Mouse (Mus musculus) kidney, embryonic 14.5 days (tissue): Measurements from ENCODE around the gene Ccl27a. TPM values are rescaled to one million over a fixed set of nuclear protein-coding genes. Genes with fewer than 3 reads are reported as not detected.
"Not testable (repeated sequence)": the region's sequence is repeated elsewhere in the genome, so short reads cannot be mapped to it uniquely, and the experiment has no call there.

Source experiments
- ATAC-seq: fragments of 200-750 bp; cut with Nextera tagmentation; 2 replicates; pipeline ENCODE4 v1.8.0; 2017; ENCODE audit warnings: moderate number of reproducible peaks, mild to moderate bottlenecking, moderate TSS enrichment, moderate library complexity; ENCODE audit not compliant: low FRiP score, low TSS enrichment
- H3K27ac ChIP-seq: fragments of 300-500 bp; sonication (generic); 2 replicates; pipeline ENCODE4 v1.5.1; 2014; ENCODE audit warnings: low read depth, mild to moderate bottlenecking, low read length, moderate library complexity, mixed read lengths
- H3K27me3 ChIP-seq: fragments of 300-500 bp; sonication (generic); 2 replicates; pipeline ENCODE4 v1.6.1; 2014; ENCODE audit warnings: mild to moderate bottlenecking, low read length; ENCODE audit not compliant: control insufficient read depth, insufficient read depth
- H3K36me3 ChIP-seq: fragments of 300-500 bp; sonication (generic); 2 replicates; pipeline ENCODE4 v1.6.1; 2014; ENCODE audit warnings: low read length, mixed read lengths; ENCODE audit not compliant: control insufficient read depth, insufficient read depth
- H3K4me1 ChIP-seq: fragments of 300-500 bp; sonication (generic); 2 replicates; pipeline ENCODE4 v1.6.1; 2014; ENCODE audit warnings: low read length, mixed read lengths; ENCODE audit not compliant: control insufficient read depth, insufficient read depth
- H3K4me2 ChIP-seq: fragments of 300-500 bp; sonication (generic); replicated peaks from 2 replicates; pipeline ENCODE4 v1.6.1; 2014; ENCODE audit warnings: low read depth, mild to moderate bottlenecking, low read length
- H3K4me3 ChIP-seq: fragments of 300-500 bp; sonication (generic); 2 replicates; pipeline ENCODE4 v1.5.1; 2014; ENCODE audit warnings: mild to moderate bottlenecking, low read length
- H3K9ac ChIP-seq: fragments of 300-500 bp; sonication (generic); 2 replicates; pipeline ENCODE4 v1.6.1; 2014; ENCODE audit warnings: low read depth, mild to moderate bottlenecking, low read length, moderate library complexity
- H3K9me3 ChIP-seq: fragments of 300-500 bp; sonication (generic); 2 replicates; pipeline ENCODE4 v1.6.1; 2016; ENCODE audit warnings: low read length; ENCODE audit not compliant: control insufficient read depth
- whole genome bisulfite sequencing: fragments of 180-500 bp; shearing (Covaris S2); extraction: QIAGEN DNeasy Blood & Tissue Kit; methylation state at CpG from one replicate; pipeline ENCODE4 v1.1.7; 2014; 5-methylcytosine and 5-hydroxymethylcytosine counted together
- polyA plus RNA-seq: library from polyadenylated mRNA; unstranded; fragments of >200 nt; fragmentation: Nextera tagmentation; extraction: Ambion mirVana; gene quantifications from 2 replicates; pipeline ENCODE4 v1.2.1, GENCODE M21; 2014

Gene Ccl27a
- polyA plus RNA-seq, 1 experiment from 2014 or later, result 36.5 TPM

DNA sequence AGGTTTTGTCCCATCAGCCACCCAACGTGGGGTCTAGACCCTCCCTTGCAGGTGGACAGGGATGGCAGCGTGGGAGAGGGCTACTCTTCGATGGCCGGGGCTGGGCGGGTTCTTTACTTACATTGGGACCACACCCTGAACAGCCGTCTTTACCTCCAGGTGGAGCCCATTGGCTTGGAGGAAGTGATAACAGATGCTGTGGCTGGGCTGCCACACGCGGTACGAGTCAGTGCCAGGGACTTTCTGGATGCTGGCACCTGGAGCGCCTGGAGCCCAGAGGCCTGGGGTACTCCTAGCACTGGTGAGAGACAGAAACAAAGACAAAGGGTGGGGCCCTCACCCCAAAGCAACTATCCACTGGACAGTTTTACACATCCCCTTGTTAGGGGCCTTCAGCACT, 6.7 kb downstream of the Ccl27a start:
- H3K36me3 ChIP-seq, H3K27ac ChIP-seq, H3K4me1 ChIP-seq, H3K4me3 ChIP-seq, H3K9me3 ChIP-seq, H3K9ac ChIP-seq, ATAC-seq, H3K27me3 ChIP-seq, H3K4me2 ChIP-seq: not testable (repeated sequence)
- 83% methylated on average over 10 of the region's 10 CpGs for WGBS

GRCm38 (mm10) chr4:41763176-41763575, 10.9 kb downstream of the Ccl27a start:
- peaks cover 28% of the 10 kb centered on the region for H3K4me1 ChIP-seq
- H3K9ac ChIP-seq, H3K9me3 ChIP-seq, H3K4me3 ChIP-seq, ATAC-seq, H3K27me3 ChIP-seq, H3K4me2 ChIP-seq, H3K27ac ChIP-seq, H3K36me3 ChIP-seq: not testable (repeated sequence)
- 85% methylated on average over 3 of the region's 6 CpGs for WGBS

GRCm38 (mm10) chr4:41762688-41763114, 11.3 kb downstream of the Ccl27a start:
- H3K4me1 ChIP-seq, result peaks cover 28% of the 10 kb centered on the region
- not testable (repeated sequence) for ATAC-seq, H3K36me3 ChIP-seq, H3K27me3 ChIP-seq, H3K9me3 ChIP-seq
- peak overlapping the region; percentile 87 for H3K27ac ChIP-seq
- WGBS, result 31% methylated on average over 8 of the region's 8 CpGs
- H3K4me3 ChIP-seq, result peak overlapping the region; percentile 41
- H3K9ac ChIP-seq, result peak overlapping the region; percentile 58; the same call in 1 of the 2 replicates
- H3K4me2 ChIP-seq, result peak overlapping the region; percentile 58

DNA sequence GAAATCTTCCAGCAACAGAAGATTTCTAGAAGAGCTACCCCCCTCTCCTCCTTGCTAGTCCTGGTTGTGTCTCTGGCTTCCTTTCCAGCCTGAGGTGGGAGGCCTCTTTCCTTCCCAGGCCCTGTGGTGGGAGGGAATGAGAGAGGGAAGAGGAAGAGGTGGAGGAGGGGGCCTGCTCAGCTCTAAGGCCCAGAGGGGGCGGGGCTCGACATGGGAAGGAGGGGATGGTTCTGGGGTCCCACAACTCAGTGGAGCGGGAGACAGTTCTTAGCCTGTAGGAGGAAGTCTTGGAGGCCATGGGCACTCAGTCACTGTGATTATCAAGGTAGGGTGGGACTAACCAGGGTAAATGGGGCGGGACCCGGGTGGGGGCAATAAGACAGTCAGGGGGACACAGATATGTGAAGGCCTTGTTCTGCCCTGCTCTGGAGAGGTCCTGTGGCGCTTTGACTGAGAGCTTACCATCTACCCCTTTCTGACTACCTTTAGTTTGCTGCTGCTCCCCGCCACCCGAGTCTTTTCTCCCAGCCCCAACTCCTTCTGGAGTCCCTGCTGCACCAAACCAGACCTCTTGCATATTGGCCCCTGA, 11.9 kb downstream of the Ccl27a start:
- peak overlapping the region; percentile 58; the same call in 1 of the 2 replicates for H3K9ac ChIP-seq
- WGBS, result 16% methylated on average over 8 of the region's 8 CpGs

DNA sequence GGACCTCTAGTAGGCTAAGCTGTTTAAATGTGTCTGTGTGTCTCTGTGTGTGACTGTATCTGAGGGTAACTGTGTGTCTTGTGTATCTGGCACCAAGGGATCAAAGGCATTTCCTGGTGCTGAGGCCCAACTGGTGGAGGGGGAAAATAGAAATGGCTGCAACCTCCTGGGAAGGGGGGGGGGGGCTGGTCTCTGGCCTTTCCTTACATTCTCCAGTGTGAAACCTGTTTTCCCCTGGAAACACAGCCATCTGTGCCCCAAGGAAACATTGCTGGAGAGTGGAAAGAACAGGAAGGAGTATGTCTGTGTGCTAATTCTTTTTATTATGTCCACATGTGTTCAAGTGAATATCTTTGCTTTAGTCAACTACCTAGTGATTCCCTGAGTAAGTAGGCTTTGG, 12.4 kb downstream of the Ccl27a start:
- no peaks in the 10 kb centered on the region for H3K9me3 ChIP-seq
- peak overlapping the region; percentile 58 for H3K4me2 ChIP-seq
- H3K27me3 ChIP-seq, result no peaks in the 10 kb centered on the region
- ATAC-seq, result no peak
- H3K9ac ChIP-seq, result peak overlapping the region; percentile 58; the same call in 1 of the 2 replicates
- H3K36me3 ChIP-seq, result peaks cover 11% of the 10 kb centered on the region; the same call in 1 of the 2 replicates
- H3K4me3 ChIP-seq, result peak overlapping the region; percentile 41; the same call in 1 of the 2 replicates
- peak overlapping the region; percentile 87 for H3K27ac ChIP-seq
- peaks cover 28% of the 10 kb centered on the region for H3K4me1 ChIP-seq

More for the DNA sequence above, 11.9 kb downstream of the Ccl27a start:
- peaks cover 9% of the 10 kb centered on the region; the same call in 1 of the 2 replicates for H3K36me3 ChIP-seq
- H3K4me1 ChIP-seq, result peaks cover 28% of the 10 kb centered on the region
- ATAC-seq, result peak; percentile 82
- H3K4me2 ChIP-seq, result peak overlapping the region; percentile 58
- peak overlapping the region; percentile 87 for H3K27ac ChIP-seq
- no peaks in the 10 kb centered on the region for H3K9me3 ChIP-seq
- H3K27me3 ChIP-seq, result no peaks in the 10 kb centered on the region
- peak overlapping the region; percentile 41 for H3K4me3 ChIP-seq

GRCm38 (mm10) chr4:41760911-41761310, 13.1 kb downstream of the Ccl27a start:
- Histone ChIP-seq H3K9ac (peak overlapping the region; percentile 58), H3K4me1 (peaks cover 28% of the 10 kb centered on the region), H3K36me3 (peaks cover 11% of the 10 kb centered on the region; the same call in 1 of the 2 replicates)

GRCm38 (mm10) chr4:41760288-41760721, 13.7 kb downstream of the Ccl27a start:
- under 1% methylated on average over 15 of the region's 15 CpGs for WGBS
- Histone ChIP-seq H3K4me1 (peaks cover 28% of the 10 kb centered on the region), H3K36me3 (peaks cover 7% of the 10 kb centered on the region; the same call in 1 of the 2 replicates), H3K4me2 (peak overlapping the region; percentile 58), H3K9me3 (no peaks in the 10 kb centered on the region), H3K9ac (peak overlapping the region; percentile 58), H3K27me3 (no peaks in the 10 kb centered on the region), H3K4me3 (peak overlapping the region; percentile 41), H3K27ac (peak overlapping the region; percentile 87; the same call in 1 of the 2 replicates)
- peak; percentile 89 for ATAC-seq

More at GRCm38 (mm10) chr4:41760911-41761310, 13.1 kb downstream of the Ccl27a start:
- Histone ChIP-seq H3K4me2 (peak overlapping the region; percentile 58), H3K4me3 (peak overlapping the region; percentile 41), H3K9me3 (no peaks in the 10 kb centered on the region), H3K27me3 (no peaks in the 10 kb centered on the region), H3K27ac (peak overlapping the region; percentile 87; the same call in 1 of the 2 replicates)
- 62% methylated on average over 4 of the region's 4 CpGs for WGBS
- no peak for ATAC-seq

DNA sequence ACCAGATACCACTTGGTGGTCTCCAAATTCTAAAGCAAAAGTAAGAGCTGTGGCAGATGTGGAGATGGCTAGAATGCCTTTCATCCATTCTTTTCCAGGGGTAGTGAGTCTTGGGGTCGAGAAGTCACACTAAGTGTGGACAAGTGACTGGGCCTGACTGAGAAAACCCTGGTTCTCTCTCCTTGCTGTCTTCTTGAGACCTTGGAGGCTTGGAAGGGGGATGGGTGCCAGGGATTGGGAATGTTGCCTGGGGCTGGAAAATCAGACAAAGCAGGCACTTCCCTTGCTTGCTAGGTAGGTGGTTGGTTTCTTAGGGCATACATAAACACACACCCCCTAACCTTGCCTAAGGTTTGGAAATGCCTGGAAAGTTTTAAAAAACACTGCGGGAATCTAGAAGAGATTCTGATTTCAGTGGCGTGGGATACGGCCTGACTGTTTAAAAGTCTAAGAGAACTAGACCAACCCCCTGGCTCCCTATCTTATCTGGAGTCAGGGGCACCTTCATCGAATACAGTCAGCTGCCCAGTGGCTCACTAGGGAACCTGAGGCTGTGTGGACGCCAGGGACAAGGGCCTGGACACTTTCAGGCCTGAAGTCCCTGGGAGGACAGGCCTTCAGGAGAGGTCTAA, 14.3 kb downstream of the Ccl27a start:
- Histone ChIP-seq H3K36me3 (peaks cover 7% of the 10 kb centered on the region; the same call in 1 of the 2 replicates), H3K4me3 (peak overlapping the region; percentile 41), H3K9ac (peak overlapping the region; percentile 58), H3K27me3 (no peaks in the 10 kb centered on the region), H3K27ac (peak overlapping the region; percentile 68; the same call in 1 of the 2 replicates), H3K4me2 (peak overlapping the region; percentile 58), H3K4me1 (peaks cover 28% of the 10 kb centered on the region), H3K9me3 (no peaks in the 10 kb centered on the region)
- WGBS, result 40% methylated on average over 6 of the region's 6 CpGs
- ATAC-seq, result no peak

GRCm38 (mm10) chr4:41759206-41759605, 14.8 kb downstream of the Ccl27a start:
- Histone ChIP-seq H3K4me3 (no peak overlapping the region), H3K27me3 (no peaks in the 10 kb centered on the region), H3K4me1 (peaks cover 28% of the 10 kb centered on the region), H3K9me3 (no peaks in the 10 kb centered on the region), H3K27ac (peak overlapping the region; percentile 68; the same call in 1 of the 2 replicates), H3K9ac (peak overlapping the region; percentile 18; the same call in 1 of the 2 replicates), H3K4me2 (no peak overlapping the region), H3K36me3 (peaks cover 7% of the 10 kb centered on the region; the same call in 1 of the 2 replicates)
- 89% methylated on average over 9 of the region's 9 CpGs for WGBS
- no peak for ATAC-seq
